Mouse (Mus musculus): ENCODE measurements around the gene Areg. TPM values are rescaled to one million over a fixed set of nuclear protein-coding genes. Genes with fewer than 3 reads are reported as not detected.

Gene Areg
- 0.71 and 0.81 TPM in 2 replicates for polyA plus RNA-seq (2015; fragmentation: Nextera tagmentation; extraction: Ambion mirVana)

DNA sequence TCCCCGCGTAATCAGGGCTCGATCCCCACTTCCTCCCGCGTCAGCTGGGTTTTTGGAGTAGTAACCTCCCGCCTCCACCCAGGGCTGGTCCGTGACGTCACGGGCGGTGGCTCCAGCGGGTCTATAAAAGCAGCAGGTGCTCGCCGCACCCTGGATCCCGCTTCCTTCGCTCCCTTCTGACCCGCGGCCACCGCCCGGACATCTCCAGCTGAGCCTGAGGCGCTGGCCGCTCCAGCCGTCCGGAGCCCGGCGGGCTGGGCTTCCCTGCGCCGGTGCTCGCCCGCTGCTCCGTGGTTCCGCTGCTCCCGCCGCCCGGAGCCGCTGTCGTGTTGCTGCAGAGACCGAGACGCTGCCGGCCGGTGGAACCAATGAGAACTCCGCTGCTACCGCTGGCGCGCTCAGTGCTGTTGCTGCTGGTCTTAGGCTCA lies at the start of gene Areg:
Areg (plus strand) TSS at position 154 of the 428 bp plus-strand sequence.
- peak; percentile 95 for ATAC-seq
- WGBS: under 1% methylated on average over 37 of the region's 44 CpGs
- Histone ChIP-seq H3K9ac (ENCODE audit: low read depth, low read length) (peak within 1 kb of the TSS; percentile 72), H3K4me2 (ENCODE audit: low read length) (peak within 1 kb of the TSS; percentile 98), H3K36me3 (ENCODE audit: control insufficient read depth, insufficient read depth, low read length) (no peaks in the 10 kb centered on the region), H3K9me3 (ENCODE audit: control insufficient read depth, low read length) (no peaks in the 10 kb centered on the region), H3K4me3 (ENCODE audit: low read length) (peak within 1 kb of the TSS; percentile 75), H3K4me1 (ENCODE audit: control insufficient read depth, insufficient read depth, low read depth, low read length) (no peaks in the 10 kb centered on the region; the same call in 1 of the 2 replicates), H3K27me3 (replicated peaks; ENCODE audit: control insufficient read depth, insufficient read depth, low read length) (peaks cover 13% of the 10 kb centered on the region), H3K27ac (ENCODE audit: low read depth, low read length) (no peak within 1 kb of the TSS)

DNA sequence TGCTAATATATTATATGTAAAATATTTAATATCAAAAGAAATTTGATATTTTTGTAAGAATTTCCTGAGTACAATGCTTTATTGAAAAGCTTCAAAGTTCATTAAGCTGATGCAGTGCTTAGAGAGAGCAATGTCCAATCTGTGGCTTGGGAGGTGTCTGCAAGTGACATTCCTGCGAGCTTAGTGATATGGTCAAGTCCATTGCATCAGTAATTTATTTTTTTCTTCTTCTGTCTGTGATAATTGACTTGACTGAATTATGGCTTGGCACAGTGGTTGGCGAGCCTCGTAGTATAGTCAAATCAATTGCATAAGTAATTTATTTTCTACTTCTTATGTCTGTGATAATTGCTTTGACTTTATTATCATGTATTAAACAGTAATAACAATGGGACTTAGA lies 49.1 kb upstream of the Areg start:
- ATAC-seq: no peak
- Histone ChIP-seq H3K36me3 (ENCODE audit: control insufficient read depth, insufficient read depth, low read length) (no peaks in the 10 kb centered on the region), H3K27me3 (replicated peaks; ENCODE audit: control insufficient read depth, insufficient read depth, low read length) (no peaks in the 10 kb centered on the region), H3K9me3 (ENCODE audit: control insufficient read depth, low read length) (no peaks in the 10 kb centered on the region), H3K9ac (ENCODE audit: low read depth, low read length) (no peak overlapping the region), H3K4me2 (ENCODE audit: low read length) (no peak overlapping the region), H3K27ac (ENCODE audit: low read depth, low read length) (no peak overlapping the region), H3K4me3 (ENCODE audit: low read length) (no peak overlapping the region), H3K4me1 (ENCODE audit: control insufficient read depth, insufficient read depth, low read depth, low read length) (no peaks in the 10 kb centered on the region)
- WGBS: 74% methylated on average over 3 of the region's 3 CpGs

DNA sequence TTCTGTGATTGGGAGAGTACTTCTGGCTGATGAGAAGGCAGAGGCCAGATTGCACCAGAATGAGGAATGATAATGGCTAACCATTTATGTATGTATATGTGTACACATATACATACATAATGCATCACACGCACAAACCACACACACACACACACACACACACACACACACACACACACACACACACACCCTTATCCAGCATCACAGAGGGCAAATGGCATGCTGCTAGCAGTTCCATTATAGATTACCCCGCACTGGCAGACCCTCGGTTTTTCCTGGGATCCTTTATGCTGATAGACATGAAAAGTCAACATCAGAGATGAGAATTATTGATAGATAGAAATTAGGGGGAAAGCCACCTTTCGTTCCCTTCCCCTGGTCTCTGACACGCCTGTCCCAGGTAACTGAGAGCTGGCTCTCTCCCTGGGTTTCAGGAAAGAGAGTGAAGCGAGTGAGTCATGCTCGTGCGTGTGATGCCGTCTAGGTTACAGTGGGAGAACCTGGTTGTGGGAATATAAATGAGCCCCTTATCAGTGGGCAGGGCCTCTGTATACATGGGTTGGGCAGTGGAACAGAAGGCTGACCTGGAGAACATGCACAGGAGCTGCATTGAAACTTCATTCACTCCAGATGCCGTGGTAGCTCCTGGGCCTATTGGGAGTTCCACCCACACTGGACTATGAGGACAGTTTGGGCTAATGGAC lies 41.3 kb upstream of the Areg start:
- Histone ChIP-seq H3K4me2 (ENCODE audit: low read length) (no peak overlapping the region), H3K9me3 (ENCODE audit: control insufficient read depth, low read length) (no peaks in the 10 kb centered on the region), H3K9ac (ENCODE audit: low read depth, low read length) (no peak overlapping the region), H3K27me3 (replicated peaks; ENCODE audit: control insufficient read depth, insufficient read depth, low read length) (no peaks in the 10 kb centered on the region), H3K27ac (ENCODE audit: low read depth, low read length) (no peak overlapping the region), H3K4me1 (ENCODE audit: control insufficient read depth, insufficient read depth, low read depth, low read length) (no peaks in the 10 kb centered on the region), H3K36me3 (ENCODE audit: control insufficient read depth, insufficient read depth, low read length) (no peaks in the 10 kb centered on the region), H3K4me3 (ENCODE audit: low read length) (no peak overlapping the region)
- 89% methylated on average over 10 of the region's 10 CpGs for WGBS
- ATAC-seq: no peak

DNA sequence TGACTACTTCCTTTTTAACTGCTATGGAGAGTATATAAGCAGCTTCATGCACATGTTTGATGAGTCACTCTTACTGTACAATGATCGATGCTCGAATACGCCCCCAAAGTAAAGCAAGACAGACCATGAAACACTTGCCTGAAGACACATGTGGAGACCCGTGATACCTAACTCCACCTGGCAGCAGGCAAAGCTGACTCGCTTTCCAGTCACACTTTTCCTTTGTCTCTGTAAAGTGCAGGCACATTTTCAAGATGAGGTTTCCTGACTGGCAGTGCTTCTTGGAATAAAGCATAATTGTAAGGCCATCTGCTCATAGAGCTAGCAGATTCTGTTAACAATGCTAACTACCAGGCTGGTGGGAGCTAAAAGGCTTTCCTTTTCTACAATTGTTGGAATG lies 37.7 kb upstream of the Areg start:
- Histone ChIP-seq H3K36me3 (ENCODE audit: control insufficient read depth, insufficient read depth, low read length) (no peaks in the 10 kb centered on the region), H3K4me1 (ENCODE audit: control insufficient read depth, insufficient read depth, low read depth, low read length) (no peaks in the 10 kb centered on the region), H3K9me3 (ENCODE audit: control insufficient read depth, low read length) (no peaks in the 10 kb centered on the region), H3K27me3 (replicated peaks; ENCODE audit: control insufficient read depth, insufficient read depth, low read length) (no peaks in the 10 kb centered on the region), H3K27ac (ENCODE audit: low read depth, low read length) (no peak overlapping the region), H3K9ac (ENCODE audit: low read depth, low read length) (no peak overlapping the region), H3K4me2 (ENCODE audit: low read length) (no peak overlapping the region), H3K4me3 (ENCODE audit: low read length) (no peak overlapping the region)
- 92% methylated on average over 5 of the region's 5 CpGs for WGBS
- ATAC-seq: no peak

DNA sequence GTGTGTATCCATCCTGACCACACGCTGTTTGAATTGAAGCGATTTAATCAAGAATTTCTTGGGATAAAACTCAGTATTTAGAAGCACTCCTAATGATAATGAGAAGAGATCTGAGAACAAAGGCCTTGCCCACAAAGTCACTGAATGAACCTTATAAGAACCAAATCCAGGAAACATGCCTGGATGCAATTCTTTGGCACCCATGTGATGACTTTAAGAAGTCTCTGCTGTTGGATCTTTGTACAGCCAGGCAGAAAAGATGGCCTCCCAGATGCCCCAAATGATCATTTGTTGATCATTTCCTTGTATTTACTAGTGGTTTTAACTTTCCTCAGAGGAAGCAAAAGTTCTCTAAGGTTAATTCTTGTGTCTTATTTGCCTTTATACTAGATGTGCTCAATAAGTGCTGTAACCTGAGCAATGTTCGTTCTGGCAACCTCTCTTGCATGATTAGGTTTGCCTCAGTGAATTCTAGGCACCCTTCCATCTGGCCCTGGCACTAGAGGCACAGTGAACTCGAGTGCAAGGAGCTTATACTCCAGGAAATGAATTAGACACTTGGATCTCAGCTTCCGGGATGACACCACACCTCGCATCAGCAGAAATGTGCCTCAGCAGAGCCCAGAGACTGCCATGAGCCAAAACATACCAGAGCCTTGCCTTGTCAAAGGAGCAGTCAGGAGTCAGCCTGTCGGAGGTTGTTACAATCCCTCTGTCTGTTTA lies 35.3 kb upstream of the Areg start:
- no peaks in the 10 kb centered on the region for H3K36me3 ChIP-seq (ENCODE audit: control insufficient read depth, insufficient read depth, low read length)
- H3K4me1 ChIP-seq (ENCODE audit: control insufficient read depth, insufficient read depth, low read depth, low read length): no peaks in the 10 kb centered on the region
- H3K27ac ChIP-seq (ENCODE audit: low read depth, low read length): no peak overlapping the region
- no peak overlapping the region for H3K4me2 ChIP-seq (ENCODE audit: low read length)
- no peaks in the 10 kb centered on the region for H3K27me3 ChIP-seq (replicated peaks; ENCODE audit: control insufficient read depth, insufficient read depth, low read length)
- no peak overlapping the region for H3K9ac ChIP-seq (ENCODE audit: low read depth, low read length)
- H3K4me3 ChIP-seq (ENCODE audit: low read length): no peak overlapping the region
- WGBS: 65% methylated on average over 7 of the region's 7 CpGs
- H3K9me3 ChIP-seq (ENCODE audit: control insufficient read depth, low read length): no peaks in the 10 kb centered on the region
- peak; percentile 86 for ATAC-seq

DNA sequence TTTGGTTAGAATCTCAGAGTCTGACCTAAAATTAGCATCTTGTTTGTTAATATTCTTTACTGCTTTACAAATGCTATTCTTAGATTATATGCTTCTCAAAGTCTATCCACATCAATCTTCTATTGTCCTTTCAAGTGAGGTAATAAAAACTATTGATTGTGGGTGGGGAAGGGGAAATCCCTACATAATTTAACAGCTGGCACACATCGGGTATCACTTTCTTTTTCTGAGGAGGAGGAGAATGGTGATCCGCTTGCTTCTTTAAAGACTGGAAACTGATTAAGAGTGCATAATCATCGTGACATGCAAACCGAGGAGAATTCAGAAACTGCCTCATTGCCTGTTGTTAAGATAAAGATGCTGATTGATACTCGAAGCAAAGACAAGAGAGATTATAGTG lies 33.2 kb upstream of the Areg start:
- no peaks in the 10 kb centered on the region for H3K4me1 ChIP-seq (ENCODE audit: control insufficient read depth, insufficient read depth, low read depth, low read length)
- no peaks in the 10 kb centered on the region for H3K9me3 ChIP-seq (ENCODE audit: control insufficient read depth, low read length)
- no peak overlapping the region for H3K9ac ChIP-seq (ENCODE audit: low read depth, low read length)
- no peak overlapping the region for H3K4me2 ChIP-seq (ENCODE audit: low read length)
- no peak for ATAC-seq
- no peak overlapping the region for H3K4me3 ChIP-seq (ENCODE audit: low read length)
- no peaks in the 10 kb centered on the region for H3K27me3 ChIP-seq (replicated peaks; ENCODE audit: control insufficient read depth, insufficient read depth, low read length)
- H3K27ac ChIP-seq (ENCODE audit: low read depth, low read length): no peak overlapping the region
- no peaks in the 10 kb centered on the region for H3K36me3 ChIP-seq (ENCODE audit: control insufficient read depth, insufficient read depth, low read length)
- 70% methylated on average over 5 of the region's 5 CpGs for WGBS

DNA sequence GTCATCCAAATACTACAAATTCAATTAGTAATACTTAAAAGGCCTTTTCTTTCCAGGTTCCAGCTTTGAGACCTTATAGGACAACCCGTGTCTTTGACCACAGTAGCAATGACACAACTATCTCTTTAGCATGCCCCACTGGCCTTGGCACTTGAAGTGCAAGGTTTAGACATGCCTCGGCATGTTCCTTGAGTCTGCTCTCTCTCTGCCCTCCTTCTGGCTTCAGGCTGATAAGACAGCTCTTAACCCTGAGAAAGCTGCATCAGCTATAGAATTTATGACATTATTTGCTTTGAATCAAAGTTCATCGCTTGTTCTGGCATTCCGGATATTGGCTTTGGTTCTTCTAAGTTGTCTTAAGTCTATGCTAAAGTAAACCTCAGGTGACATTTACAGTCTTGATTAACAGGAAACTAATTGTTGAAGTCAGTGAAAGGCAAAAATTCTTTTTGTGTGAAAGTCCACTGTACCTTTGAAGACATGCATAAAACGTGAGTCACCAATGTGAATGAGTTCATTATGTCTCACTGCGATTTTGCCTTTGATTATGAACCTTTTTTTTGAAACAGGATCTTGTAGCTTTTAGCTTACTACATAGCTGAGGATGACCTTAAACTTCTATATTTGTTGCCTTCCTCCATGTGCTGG lies 29.3 kb upstream of the Areg start:
- Histone ChIP-seq H3K4me3 (ENCODE audit: low read length) (no peak overlapping the region), H3K9ac (ENCODE audit: low read depth, low read length) (no peak overlapping the region), H3K27me3 (replicated peaks; ENCODE audit: control insufficient read depth, insufficient read depth, low read length) (no peaks in the 10 kb centered on the region), H3K27ac (ENCODE audit: low read depth, low read length) (no peak overlapping the region), H3K36me3 (ENCODE audit: control insufficient read depth, insufficient read depth, low read length) (no peaks in the 10 kb centered on the region), H3K9me3 (ENCODE audit: control insufficient read depth, low read length) (no peaks in the 10 kb centered on the region), H3K4me2 (ENCODE audit: low read length) (no peak overlapping the region), H3K4me1 (ENCODE audit: control insufficient read depth, insufficient read depth, low read depth, low read length) (no peaks in the 10 kb centered on the region)
- ATAC-seq: no peak
- 93% methylated on average over 6 of the region's 6 CpGs for WGBS

DNA sequence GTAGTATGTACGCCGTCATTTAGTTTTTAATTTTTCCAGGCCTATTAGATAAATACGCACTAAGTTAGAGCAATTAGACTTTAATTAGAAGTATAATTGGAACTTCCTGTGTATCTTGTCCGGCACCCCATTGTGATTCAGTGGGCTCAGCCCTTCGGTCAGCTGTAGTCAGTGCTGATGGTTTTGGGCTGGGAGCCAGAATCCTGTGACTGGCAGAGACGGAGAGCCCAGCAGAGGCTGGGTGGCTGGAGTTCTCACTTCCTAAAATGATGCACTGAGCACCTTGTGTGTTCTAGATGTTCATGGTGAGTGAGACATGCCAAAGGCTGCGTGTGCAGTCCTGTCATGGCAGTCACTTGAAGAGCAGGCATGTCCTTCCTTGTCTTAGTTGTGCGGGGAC lies 28.4 kb upstream of the Areg start:
- no peaks in the 10 kb centered on the region for H3K27me3 ChIP-seq (replicated peaks; ENCODE audit: control insufficient read depth, insufficient read depth, low read length)
- H3K27ac ChIP-seq (ENCODE audit: low read depth, low read length): no peak overlapping the region
- ATAC-seq: no peak
- H3K4me2 ChIP-seq (ENCODE audit: low read length): no peak overlapping the region
- no peak overlapping the region for H3K9ac ChIP-seq (ENCODE audit: low read depth, low read length)
- no peaks in the 10 kb centered on the region for H3K36me3 ChIP-seq (ENCODE audit: control insufficient read depth, insufficient read depth, low read length)
- H3K4me1 ChIP-seq (ENCODE audit: control insufficient read depth, insufficient read depth, low read depth, low read length): no peaks in the 10 kb centered on the region
- no peaks in the 10 kb centered on the region for H3K9me3 ChIP-seq (ENCODE audit: control insufficient read depth, low read length)
- no peak overlapping the region for H3K4me3 ChIP-seq (ENCODE audit: low read length)
- WGBS: 74% methylated on average over 8 of the region's 8 CpGs

DNA sequence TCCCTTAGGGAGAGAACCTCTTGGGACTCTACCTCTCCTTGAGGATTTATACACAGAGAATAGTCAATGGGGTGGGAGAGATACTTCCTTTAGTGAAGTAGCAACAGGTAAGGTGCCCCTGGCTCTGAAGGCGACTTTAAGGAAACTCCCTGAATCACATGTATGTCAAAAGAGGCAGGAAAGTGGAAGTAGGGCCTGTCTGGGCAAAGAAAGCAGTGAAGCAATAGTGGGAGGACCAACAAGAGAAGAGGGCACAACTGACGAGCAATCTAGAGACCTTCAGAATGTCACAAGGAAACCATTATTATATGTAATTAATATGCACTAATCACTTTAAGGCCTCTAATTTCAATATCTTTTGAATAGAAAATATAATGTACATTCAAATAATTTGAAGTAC lies 25.4 kb upstream of the Areg start:
- WGBS: 93% methylated on average over 2 of the region's 2 CpGs
- H3K27ac ChIP-seq (ENCODE audit: low read depth, low read length): no peak overlapping the region

More for the DNA sequence above, 25.4 kb upstream of the Areg start:
- H3K4me3 ChIP-seq (ENCODE audit: low read length): no peak overlapping the region
- no peaks in the 10 kb centered on the region for H3K9me3 ChIP-seq (ENCODE audit: control insufficient read depth, low read length)
- no peaks in the 10 kb centered on the region for H3K4me1 ChIP-seq (ENCODE audit: control insufficient read depth, insufficient read depth, low read depth, low read length)
- H3K27me3 ChIP-seq (replicated peaks; ENCODE audit: control insufficient read depth, insufficient read depth, low read length): no peaks in the 10 kb centered on the region
- no peaks in the 10 kb centered on the region for H3K36me3 ChIP-seq (ENCODE audit: control insufficient read depth, insufficient read depth, low read length)
- ATAC-seq: no peak
- no peak overlapping the region for H3K4me2 ChIP-seq (ENCODE audit: low read length)
- H3K9ac ChIP-seq (ENCODE audit: low read depth, low read length): no peak overlapping the region
